Mouse (Mus musculus) intestine, embryonic 14.5 days (tissue): Measurements from ENCODE around the gene Abhd8. TPM values are rescaled to one million over a fixed set of nuclear protein-coding genes. Genes with fewer than 3 reads are reported as not detected.
A peak's percentile ranks its signal among the peaks of the same experiment; 100 is the strongest.

ENCODE experiments used
- ATAC-seq: fragments of 200-750 bp; cut with Nextera tagmentation; replicated peaks from 2 replicates; pipeline ENCODE4 v1.8.0; 2017; ENCODE audit warnings: low read depth, moderate number of reproducible peaks, moderate TSS enrichment, moderate library complexity; ENCODE audit not compliant: low FRiP score, low TSS enrichment
- DNase-seq: peaks from one replicate; pipeline ENCODE4 v3.0.0-alpha.2; 2018; ENCODE audit warnings: low spot score
- H3K27ac ChIP-seq: fragments of 300-500 bp; sonication (generic); 2 replicates; pipeline ENCODE4 v1.5.1; 2014; ENCODE audit warnings: low read depth, mild to moderate bottlenecking, control low read depth
- H3K27me3 ChIP-seq: fragments of 300-500 bp; sonication (generic); replicated peaks from 2 replicates; pipeline ENCODE4 v1.6.1; 2014; ENCODE audit warnings: low read length, control low read depth; ENCODE audit not compliant: control insufficient read depth, insufficient read depth
- H3K36me3 ChIP-seq: fragments of 300-500 bp; sonication (generic); 2 replicates; pipeline ENCODE4 v1.6.1; 2014; ENCODE audit warnings: low read length, control low read depth; ENCODE audit not compliant: control insufficient read depth, insufficient read depth
- H3K4me1 ChIP-seq: fragments of 300-500 bp; sonication (generic); replicated peaks from 2 replicates; pipeline ENCODE4 v1.6.1; 2014; ENCODE audit warnings: low read length, control low read depth, mixed read lengths; ENCODE audit not compliant: control insufficient read depth, insufficient read depth
- H3K4me2 ChIP-seq: fragments of 300-500 bp; sonication (generic); 2 replicates; pipeline ENCODE4 v1.6.1; 2014; ENCODE audit warnings: low read length
- H3K4me3 ChIP-seq: fragments of 300-500 bp; sonication (generic); 2 replicates; pipeline ENCODE4 v1.5.1; 2014; ENCODE audit warnings: low read depth, low read length, control low read depth, mixed read lengths
- H3K9ac ChIP-seq: fragments of 300-500 bp; sonication (generic); 2 replicates; pipeline ENCODE4 v1.6.1; 2014; ENCODE audit warnings: mild to moderate bottlenecking, low read length
- H3K9me3 ChIP-seq: fragments of 300-500 bp; sonication (generic); 2 replicates; pipeline ENCODE4 v1.6.1; 2016; ENCODE audit warnings: low read length, control low read depth; ENCODE audit not compliant: control insufficient read depth
- WGBS: fragments of 180-500 bp; shearing (Covaris S2); extraction: QIAGEN DNeasy Blood & Tissue Kit; methylation state at CpG from one replicate; pipeline ENCODE4 v1.1.7; 2014; 5-methylcytosine and 5-hydroxymethylcytosine counted together
- polyA plus RNA-seq: library from polyadenylated mRNA; unstranded; fragments of >200 nt; fragmentation: Nextera tagmentation; extraction: Ambion mirVana; gene quantifications from 2 replicates; pipeline ENCODE4 v1.2.1, GENCODE M21; 2014

Gene Abhd8
- polyA plus RNA-seq, 1 experiment from 2014 or later: 30.8 TPM

DNA sequence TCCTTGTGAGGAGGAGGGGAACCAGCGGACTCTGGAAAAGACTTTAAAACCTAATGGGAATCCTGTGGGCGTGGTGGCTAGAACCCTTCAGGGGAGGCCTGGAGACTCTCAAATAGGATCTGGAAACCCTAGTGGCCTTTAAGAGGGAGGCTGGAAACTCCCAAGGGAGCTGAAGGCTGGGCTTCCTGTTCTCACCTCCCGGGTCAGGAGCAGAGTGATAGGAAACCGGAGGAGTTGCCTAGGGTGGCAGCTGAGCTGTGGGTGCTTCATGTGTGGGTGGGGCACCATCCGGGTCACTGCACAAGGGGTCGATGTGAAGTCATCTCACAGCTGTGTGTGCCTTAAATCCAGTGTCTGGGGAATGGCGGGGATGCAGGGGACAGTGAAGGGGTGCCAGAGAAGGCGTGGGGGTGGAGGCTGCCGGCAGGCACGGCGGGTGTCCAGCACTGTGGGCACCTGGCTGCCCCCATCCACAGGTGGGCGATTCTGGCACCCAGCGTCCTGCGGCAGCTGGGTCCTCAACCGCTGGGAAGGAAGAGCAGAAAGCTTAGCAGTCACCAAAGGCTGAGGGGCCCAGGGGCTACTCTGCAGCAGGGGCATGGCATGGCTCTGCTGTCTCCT is 34.5 kb upstream of the Abhd8 start:
- Histone ChIP-seq H3K27me3 (no peaks in the 10 kb centered on the region), H3K4me3 (no peak overlapping the region), H3K36me3 (peaks cover 12% of the 10 kb centered on the region), H3K4me2 (no peak overlapping the region), H3K4me1 (peaks cover 26% of the 10 kb centered on the region), H3K27ac (peak overlapping the region; percentile 43; the same call in 1 of the 2 replicates), H3K9ac (0 out of 2 replicates have a peak overlapping the region, but pooled peaks have one; percentile 29), H3K9me3 (no peaks in the 10 kb centered on the region)
- ATAC-seq: no peak
- no peak for DNase-seq
- WGBS: 16% methylated on average over 15 of the region's 15 CpGs

DNA sequence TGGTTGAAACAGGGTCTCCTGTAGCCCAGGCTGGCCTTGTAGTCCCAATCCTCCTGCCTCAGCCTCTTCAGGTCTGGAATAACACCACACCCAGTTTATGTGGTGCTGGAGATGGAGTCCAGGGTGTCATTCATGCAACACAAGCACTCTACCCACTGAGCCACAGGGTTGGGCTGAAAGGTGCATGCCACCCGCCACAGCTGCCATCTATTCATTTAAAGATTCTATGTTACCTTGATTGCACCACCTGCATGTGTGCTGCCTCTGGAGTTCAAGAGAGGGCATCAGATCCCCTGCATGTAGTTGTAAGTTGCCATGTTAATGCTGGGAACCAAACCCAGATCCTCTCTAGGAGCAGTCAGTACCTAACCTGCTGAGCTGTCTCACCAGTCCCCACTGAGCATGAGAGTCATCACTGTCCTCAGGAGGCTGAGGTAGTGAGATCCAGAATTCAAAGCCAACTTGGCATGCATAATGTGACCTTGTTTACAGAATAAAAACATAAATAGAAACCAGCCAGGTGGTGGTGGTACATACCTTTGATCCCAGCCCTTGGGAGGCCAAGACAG is 33.7 kb upstream of the Abhd8 start:
- peaks cover 20% of the 10 kb centered on the region for H3K36me3 ChIP-seq
- no peak overlapping the region for H3K4me3 ChIP-seq
- H3K4me2 ChIP-seq: no peak overlapping the region
- WGBS: 88% methylated on average over 1 of the region's 1 CpGs
- no peak for DNase-seq
- no peaks in the 10 kb centered on the region for H3K9me3 ChIP-seq
- peak overlapping the region; percentile 57; the same call in 1 of the 2 replicates for H3K27ac ChIP-seq
- H3K9ac ChIP-seq: no peak overlapping the region
- ATAC-seq: no peak
- peaks cover 26% of the 10 kb centered on the region for H3K4me1 ChIP-seq
- no peaks in the 10 kb centered on the region for H3K27me3 ChIP-seq

DNA sequence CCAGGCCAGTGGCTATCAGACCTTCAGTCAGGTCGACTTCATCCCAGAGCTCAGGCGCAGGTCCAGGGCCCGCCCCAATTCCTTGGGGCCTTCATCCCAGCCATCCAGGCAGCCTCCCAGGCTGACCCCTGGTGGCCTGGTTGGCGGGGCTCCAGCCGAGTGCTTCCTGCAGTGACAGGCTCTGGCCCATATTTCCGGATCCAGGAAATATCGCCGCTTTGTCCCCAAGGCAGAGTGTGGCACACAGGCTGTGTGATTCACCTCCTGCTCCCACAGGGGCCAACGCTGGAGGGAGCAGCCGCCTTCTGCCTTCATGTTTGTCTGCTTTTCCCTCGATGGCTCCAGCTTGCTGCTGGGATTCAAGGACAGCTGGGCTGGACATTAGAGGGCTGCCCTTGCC is 33.0 kb upstream of the Abhd8 start:
- 42% methylated on average over 11 of the region's 11 CpGs for WGBS
- H3K4me3 ChIP-seq: no peak overlapping the region
- H3K4me2 ChIP-seq: no peak overlapping the region
- DNase-seq (no peak), ATAC-seq (no peak)
- H3K36me3 ChIP-seq: peaks cover 26% of the 10 kb centered on the region
- H3K27me3 ChIP-seq: no peaks in the 10 kb centered on the region
- peak overlapping the region; percentile 57 for H3K27ac ChIP-seq
- no peak overlapping the region for H3K9ac ChIP-seq
- no peaks in the 10 kb centered on the region for H3K9me3 ChIP-seq
- H3K4me1 ChIP-seq: peaks cover 26% of the 10 kb centered on the region

DNA sequence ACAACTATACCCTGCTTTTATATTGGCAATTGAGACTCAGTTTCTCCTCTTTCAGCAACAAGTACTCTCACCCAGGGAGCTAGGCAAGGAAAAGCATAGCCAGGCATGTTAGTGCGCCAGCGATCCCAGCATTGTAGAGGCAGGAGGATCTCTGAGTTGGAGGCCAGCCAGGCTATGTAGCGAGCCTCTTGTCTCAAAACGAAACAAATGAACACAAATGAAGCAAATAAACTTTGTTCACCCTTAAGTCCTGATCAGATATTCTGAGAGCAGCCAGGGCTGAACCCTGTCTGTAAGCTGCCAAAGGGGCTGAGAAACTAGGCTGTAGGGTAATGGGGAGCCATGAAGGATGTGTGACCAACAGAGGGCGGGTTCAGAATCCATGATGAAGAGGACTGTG is 32.4 kb upstream of the Abhd8 start:
- Histone ChIP-seq H3K36me3 (peaks cover 31% of the 10 kb centered on the region), H3K27ac (peak overlapping the region; percentile 57; the same call in 1 of the 2 replicates), H3K4me3 (no peak overlapping the region), H3K4me1 (peaks cover 26% of the 10 kb centered on the region), H3K9me3 (no peaks in the 10 kb centered on the region), H3K9ac (no peak overlapping the region), H3K27me3 (no peaks in the 10 kb centered on the region), H3K4me2 (no peak overlapping the region)
- DNase-seq: no peak
- 88% methylated on average over 5 of the region's 5 CpGs for whole genome bisulfite sequencing
- no peak for ATAC-seq

DNA sequence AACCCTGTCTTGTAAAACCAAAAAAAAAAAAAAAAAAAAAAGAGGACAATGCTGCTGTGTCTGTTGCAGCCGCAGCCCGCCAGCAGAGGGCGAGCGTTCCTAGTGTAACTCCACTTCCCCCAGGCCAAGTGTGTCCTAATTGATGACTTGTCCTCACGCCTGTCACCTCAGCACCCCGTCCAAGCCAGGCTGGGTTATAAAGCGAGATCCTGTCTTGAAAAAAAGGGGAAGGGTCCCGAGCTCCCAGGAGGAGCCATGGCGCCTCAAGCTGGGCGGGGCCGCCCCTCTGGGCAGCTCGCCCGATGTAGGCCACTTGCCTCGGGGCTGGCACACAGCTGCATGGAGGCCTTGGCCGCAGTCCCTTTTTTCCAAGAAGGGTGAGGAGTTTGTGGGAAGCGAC is 31.6 kb upstream of the Abhd8 start:
- H3K9me3 ChIP-seq: no peaks in the 10 kb centered on the region
- H3K27ac ChIP-seq: 0 out of 2 replicates have a peak overlapping the region, but pooled peaks have one; percentile 11
- WGBS: 25% methylated on average over 16 of the region's 16 CpGs
- peak; percentile 88 for DNase-seq
- peaks cover 37% of the 10 kb centered on the region for H3K36me3 ChIP-seq
- H3K9ac ChIP-seq: no peak overlapping the region
- H3K4me1 ChIP-seq: peaks cover 26% of the 10 kb centered on the region
- H3K4me2 ChIP-seq: no peak overlapping the region
- peak; percentile 33; the same call in 1 of the 2 replicates for ATAC-seq
- H3K4me3 ChIP-seq: no peak overlapping the region
- H3K27me3 ChIP-seq: no peaks in the 10 kb centered on the region

DNA sequence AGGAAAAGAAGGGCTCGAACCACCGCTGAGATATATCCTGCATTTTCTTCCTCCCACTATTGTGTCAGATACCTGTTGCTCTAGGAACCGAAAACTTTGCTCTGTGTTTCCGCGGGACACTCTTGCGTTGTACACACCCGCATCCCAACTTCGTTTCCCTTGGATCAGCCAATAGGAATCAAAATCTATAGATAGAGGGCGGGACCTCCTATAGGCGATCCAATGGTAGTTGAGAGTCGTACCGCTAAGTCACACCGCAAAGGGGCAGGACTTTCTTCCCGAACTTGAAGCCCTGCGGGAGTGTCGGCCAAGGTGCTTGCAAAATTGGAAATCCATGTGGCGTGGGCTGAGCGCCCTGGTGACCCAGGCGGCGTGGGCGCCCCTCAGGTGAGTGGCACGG is 25.0 kb upstream of the Abhd8 start:
- ATAC-seq: peak; percentile 87
- Histone ChIP-seq H3K9me3 (no peaks in the 10 kb centered on the region), H3K27ac (peak overlapping the region; percentile 83; the same call in 1 of the 2 replicates), H3K9ac (peak overlapping the region; percentile 67), H3K36me3 (peaks cover 28% of the 10 kb centered on the region), H3K4me3 (peak overlapping the region; percentile 86), H3K4me1 (peaks cover 15% of the 10 kb centered on the region), H3K27me3 (no peaks in the 10 kb centered on the region), H3K4me2 (peak overlapping the region; percentile 95)
- WGBS: under 1% methylated on average over 22 of the region's 22 CpGs
- peak; percentile 95 for DNase-seq

DNA sequence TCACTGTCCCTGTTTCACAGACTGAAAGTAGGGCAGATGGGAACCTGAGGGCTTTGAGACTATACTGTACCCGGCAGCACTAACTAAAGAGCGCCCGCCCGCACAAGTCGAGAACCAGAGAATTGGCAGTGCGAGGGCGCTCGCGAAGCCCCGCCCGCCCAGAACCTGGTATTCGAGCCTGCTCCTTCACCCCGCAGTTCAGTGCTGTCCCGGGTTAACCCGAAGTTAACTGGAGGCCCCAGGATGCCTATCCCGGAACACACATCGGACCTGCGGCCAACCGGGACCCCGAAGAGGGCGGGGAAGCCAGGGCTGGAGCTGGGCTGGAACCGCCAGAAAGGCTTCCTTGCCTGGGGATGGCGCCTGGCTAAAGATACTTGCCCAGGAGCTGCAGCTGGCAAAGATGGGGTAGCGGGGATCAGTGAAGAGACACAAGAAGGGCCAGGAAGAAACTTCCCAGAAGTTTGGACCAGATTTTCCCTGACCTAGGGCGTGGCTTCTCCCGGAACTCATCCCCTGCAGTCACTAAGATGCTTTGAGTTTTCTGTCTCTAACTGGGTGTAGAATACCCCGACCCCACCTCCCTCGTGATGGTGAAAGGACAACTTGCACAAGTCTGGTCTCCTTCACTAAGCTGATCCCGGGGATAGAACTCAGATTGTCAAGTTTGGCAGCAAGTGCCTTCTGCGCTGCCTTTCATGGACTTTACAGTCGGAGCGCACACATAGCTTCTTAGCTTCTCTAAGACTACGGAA is 24.4 kb upstream of the Abhd8 start, which contains the start of gene Gtpbp3:
Gene Gtpbp3, plus strand, starts transcription at position 413 of the 755 bp plus-strand sequence.
- Histone ChIP-seq H3K4me2 (peak within 1 kb of the TSS; percentile 95), H3K27ac (peak within 1 kb of the TSS; percentile 83), H3K4me1 (peaks cover 15% of the 10 kb centered on the region), H3K9ac (peak within 1 kb of the TSS; percentile 67), H3K4me3 (peak within 1 kb of the TSS; percentile 86), H3K27me3 (no peaks in the 10 kb centered on the region), H3K36me3 (peaks cover 25% of the 10 kb centered on the region), H3K9me3 (no peaks in the 10 kb centered on the region)
- WGBS: under 1% methylated on average over 33 of the region's 33 CpGs
- DNase-seq: peak; percentile 84
- ATAC-seq: peak; percentile 37; the same call in 1 of the 2 replicates

GRCm38 (mm10) chr8:71486136-71486529 is 22.7 kb upstream of the Abhd8 start:
- Histone ChIP-seq H3K4me2 (peak overlapping the region; percentile 86), H3K4me3 (peak overlapping the region; percentile 79), H3K27ac (peak overlapping the region; percentile 69; the same call in 1 of the 2 replicates), H3K27me3 (no peaks in the 10 kb centered on the region), H3K4me1 (peaks cover 15% of the 10 kb centered on the region), H3K9me3 (no peaks in the 10 kb centered on the region), H3K9ac (no peak overlapping the region), H3K36me3 (peaks cover 14% of the 10 kb centered on the region; the same call in 1 of the 2 replicates)
- ATAC-seq: no peak
- no peak for DNase-seq
- WGBS: 5% methylated on average over 7 of the region's 7 CpGs
